8 mouse cellular contexts compared by ENCODE assay signal in the genomic region with DNA sequence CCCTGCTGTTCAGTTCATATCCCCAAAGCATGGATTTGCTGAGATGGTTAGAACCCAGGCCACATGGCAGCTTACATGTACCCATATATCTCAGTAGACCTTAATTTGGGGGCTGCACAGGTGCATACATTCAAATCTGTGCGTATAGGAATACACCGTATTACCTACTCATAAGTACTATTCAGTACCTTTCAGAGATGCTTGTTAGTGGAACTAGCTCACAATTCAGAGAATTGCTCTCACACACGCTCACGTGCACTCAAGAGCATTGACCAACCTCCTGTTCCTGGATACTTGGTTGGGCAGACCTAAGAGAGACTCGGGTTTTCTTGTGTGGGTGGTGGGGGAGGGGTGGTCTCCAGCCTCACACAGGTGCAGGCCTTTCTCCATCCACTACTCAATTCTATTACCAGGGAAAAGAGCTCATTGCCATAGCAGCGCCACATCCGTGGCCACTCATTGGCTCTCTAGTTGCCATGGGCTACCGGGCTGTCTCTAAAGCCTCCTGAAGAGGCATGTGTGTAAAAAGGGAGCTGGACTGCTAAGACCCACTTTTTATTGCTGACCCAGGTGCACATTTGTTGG.
A peak's percentile ranks its signal among the peaks of the same experiment; 100 is the strongest.
DNase-seq lines count a peak whose midpoint lies in the region; ATAC-seq and TF ChIP-seq lines count a peak whose summit lies in the region.

No protein-coding gene starts in this region.

- peak overlapping the region; percentile 83 for H3K4me2 ChIP-seq in midbrain, postnatal 0 days (ENCODE audit: low read depth, low read length, poor library complexity, severe bottlenecking)

- TF ChIP-seq CTCF in midbrain, postnatal 0 days (IDR thresholded peaks at IDR 0.05) = no peak

- no peaks in the 10 kb centered on the region for H3K36me3 ChIP-seq in heart, embryonic 10.5 days
- no peaks in the 10 kb centered on the region for H3K36me3 ChIP-seq in forebrain, embryonic 10.5 days (replicated peaks)
- H3K36me3 ChIP-seq in midbrain, postnatal 0 days (ENCODE audit: insufficient read depth, low read length) = no peaks in the 10 kb centered on the region

- no peaks in the 10 kb centered on the region for H3K9me3 ChIP-seq in heart, embryonic 10.5 days
- H3K9me3 ChIP-seq in forebrain, embryonic 10.5 days = no peaks in the 10 kb centered on the region
- H3K9me3 ChIP-seq in midbrain, postnatal 0 days (ENCODE audit: low read length) = no peaks in the 10 kb centered on the region

- DNase-seq in heart, embryonic 10.5 days (ENCODE audit: low spot score) = no peak
- DNase-seq in heart, postnatal 10 days = no peak
- DNase-seq in forebrain, embryonic 10.5 days (ENCODE audit: extremely low spot score, low spot score) = peak; percentile 41
- peak; percentile 85 for DNase-seq in layer of hippocampus, adult 9-11 months
- peak; percentile 87 for DNase-seq in midbrain, postnatal 0 days (ENCODE audit: low spot score)
- DNase-seq in spleen, postnatal 10 days (ENCODE audit: low spot score in 2 of 2) = no peak
- DNase-seq in kidney, adult 9 months = no peak

- ATAC-seq in midbrain, postnatal 0 days (ENCODE audit: low FRiP score) = peak; percentile 92
- no peak for ATAC-seq in megakaryocyte progenitor cell, adult 5-6 weeks (replicated peaks; ENCODE audit: poor library complexity)

- H3K4me1 ChIP-seq in heart, embryonic 10.5 days = peaks cover 8% of the 10 kb centered on the region; the same call in 1 of the 2 replicates
- peaks cover 39% of the 10 kb centered on the region for H3K4me1 ChIP-seq in forebrain, embryonic 10.5 days
- H3K4me1 ChIP-seq in midbrain, postnatal 0 days (ENCODE audit: insufficient read depth, low read length) = peaks cover 20% of the 10 kb centered on the region; the same call in 1 of the 2 replicates

- intact Hi-C loops in heart, postnatal 10 days (cut with DNase I) = no loop called here

- peak overlapping the region; percentile 85 for H3K9ac ChIP-seq in midbrain, postnatal 0 days (replicated peaks; ENCODE audit: low read length, poor library complexity, severe bottlenecking)

- H3K27ac ChIP-seq in heart, embryonic 10.5 days = no peak overlapping the region
- H3K27ac ChIP-seq in forebrain, embryonic 10.5 days = no peak overlapping the region
- peak overlapping the region; percentile 87 for H3K27ac ChIP-seq in midbrain, postnatal 0 days (ENCODE audit: low read depth, low read length)

- 47% methylated on average over 8 of the region's 8 CpGs for WGBS in heart, embryonic 10.5 days
- 37% methylated on average over 8 of the region's 8 CpGs for WGBS in forebrain, embryonic 10.5 days
- WGBS in midbrain, postnatal 0 days = 23% methylated on average over 8 of the region's 8 CpGs

- peak overlapping the region; percentile 71; the same call in 1 of the 2 replicates for H3K4me3 ChIP-seq in heart, embryonic 10.5 days
- H3K4me3 ChIP-seq in forebrain, embryonic 10.5 days = peak overlapping the region; percentile 78
- H3K4me3 ChIP-seq in midbrain, postnatal 0 days (ENCODE audit: low read depth, low read length) = peak overlapping the region; percentile 75

- peaks cover 69% of the 10 kb centered on the region for H3K27me3 ChIP-seq in heart, embryonic 10.5 days (ENCODE audit: insufficient read depth, poor library complexity, severe bottlenecking)
- H3K27me3 ChIP-seq in forebrain, embryonic 10.5 days (ENCODE audit: poor library complexity, severe bottlenecking) = peaks cover 73% of the 10 kb centered on the region
- no peaks in the 10 kb centered on the region for H3K27me3 ChIP-seq in midbrain, postnatal 0 days (ENCODE audit: insufficient read depth, low read length)

Comparison
In these comparisons a context has a peak if more than half of its experiments do, and no peak if none do; other contexts are left out.
1. DNase-seq: peak in forebrain, embryonic 10.5 days (single experiment), layer of hippocampus, adult 9-11 months (single experiment) and midbrain, postnatal 0 days (single experiment); none in heart, embryonic 10.5 days (single experiment), heart, postnatal 10 days (0 of 2), spleen, postnatal 10 days (0 of 2) and kidney, adult 9 months (single experiment).
2. Peak in every context shown above with its lines, with median percentiles within 50 percentile points of each other: H3K4me3 ChIP-seq.